Mouse (Mus musculus): ENCODE data around the gene 9630041A04Rik.

GRCm38 (mm10) chr9:101945814-101946213, 84.2 kb downstream of the 9630041A04Rik start:
- TF ChIP-seq POLR2A (IDR thresholded peaks at IDR 0.05; ENCODE audit: low read depth, low read length) (no peak), CTCF (IDR thresholded peaks at IDR 0.05; ENCODE audit: borderline replicate concordance, insufficient read depth, low read length) (no peak)
